Mouse (Mus musculus): Measurements from ENCODE around the gene Gm10382.

GRCm38 (mm10) chr5:125406322-125407016 lies 17.3 kb downstream of the Gm10382 start:
- TF ChIP-seq POLR2A (IDR thresholded peaks at IDR 0.05; ENCODE audit: insufficient read depth, low read length) = no peak
- TF ChIP-seq CTCF (IDR thresholded peaks at IDR 0.05; ENCODE audit: low read depth, low read length) = no peak
- 0 out of 2 replicates have a peak, but pooled peaks have one; percentile 38 for TF ChIP-seq EP300 (IDR thresholded peaks at IDR 0.05; ENCODE audit: insufficient read depth, low read depth, low read length)
